Mouse (Mus musculus) embryonic facial prominence, embryonic 12.5 days (tissue): ENCODE data around the gene Tex261. TPM values are rescaled to one million over a fixed set of nuclear protein-coding genes. Genes with fewer than 3 reads are reported as not detected.

Source experiments
- ATAC-seq: fragments of 200-750 bp; cut with Nextera tagmentation; 2 replicates; pipeline ENCODE4 v1.8.0; 2017; ENCODE audit not compliant: insufficient number of reproducible peaks, insufficient read depth, low FRiP score, low TSS enrichment
- H3K27ac ChIP-seq: fragments of 300-500 bp; sonication (generic); 2 replicates; pipeline ENCODE4 v1.5.1; 2016; ENCODE audit warnings: mild to moderate bottlenecking
- H3K27me3 ChIP-seq: fragments of 300-500 bp; sonication (generic); 2 replicates; pipeline ENCODE4 v1.6.1; 2016; ENCODE audit warnings: mild to moderate bottlenecking, moderate library complexity
- H3K36me3 ChIP-seq: fragments of 300-500 bp; sonication (generic); 2 replicates; pipeline ENCODE4 v1.6.1; 2016; ENCODE audit warnings: mild to moderate bottlenecking
- H3K4me1 ChIP-seq: fragments of 300-500 bp; sonication (generic); 2 replicates; pipeline ENCODE4 v1.6.1; 2016
- H3K4me2 ChIP-seq: fragments of 300-500 bp; sonication (generic); replicated peaks from 2 replicates; pipeline ENCODE4 v1.6.1; 2016; ENCODE audit warnings: mild to moderate bottlenecking, moderate library complexity
- H3K4me3 ChIP-seq: fragments of 300-500 bp; sonication (generic); 2 replicates; pipeline ENCODE4 v1.5.1; 2016; ENCODE audit warnings: mild to moderate bottlenecking
- H3K9ac ChIP-seq: fragments of 300-500 bp; sonication (generic); 2 replicates; pipeline ENCODE4 v1.6.1; 2016; ENCODE audit warnings: mild to moderate bottlenecking, moderate library complexity
- H3K9me3 ChIP-seq: fragments of 300-500 bp; sonication (generic); 2 replicates; pipeline ENCODE4 v1.6.1; 2016; ENCODE audit warnings: mild to moderate bottlenecking, moderate library complexity
- WGBS: fragments of 180-500 bp; shearing (Covaris S2); methylation state at CpG from one replicate; pipeline ENCODE4 v1.1.7; 2016; 5-methylcytosine and 5-hydroxymethylcytosine counted together
- polyA plus RNA-seq: library from polyadenylated mRNA; unstranded; fragments of >200 nt; fragmentation: Nextera tagmentation; extraction: Ambion mirVana; gene quantifications from 2 replicates; pipeline ENCODE4 v1.2.1, GENCODE M21; 2016

The Tex261 gene
- polyA plus RNA-seq = 81.3 and 83.6 TPM in 2 replicates

DNA sequence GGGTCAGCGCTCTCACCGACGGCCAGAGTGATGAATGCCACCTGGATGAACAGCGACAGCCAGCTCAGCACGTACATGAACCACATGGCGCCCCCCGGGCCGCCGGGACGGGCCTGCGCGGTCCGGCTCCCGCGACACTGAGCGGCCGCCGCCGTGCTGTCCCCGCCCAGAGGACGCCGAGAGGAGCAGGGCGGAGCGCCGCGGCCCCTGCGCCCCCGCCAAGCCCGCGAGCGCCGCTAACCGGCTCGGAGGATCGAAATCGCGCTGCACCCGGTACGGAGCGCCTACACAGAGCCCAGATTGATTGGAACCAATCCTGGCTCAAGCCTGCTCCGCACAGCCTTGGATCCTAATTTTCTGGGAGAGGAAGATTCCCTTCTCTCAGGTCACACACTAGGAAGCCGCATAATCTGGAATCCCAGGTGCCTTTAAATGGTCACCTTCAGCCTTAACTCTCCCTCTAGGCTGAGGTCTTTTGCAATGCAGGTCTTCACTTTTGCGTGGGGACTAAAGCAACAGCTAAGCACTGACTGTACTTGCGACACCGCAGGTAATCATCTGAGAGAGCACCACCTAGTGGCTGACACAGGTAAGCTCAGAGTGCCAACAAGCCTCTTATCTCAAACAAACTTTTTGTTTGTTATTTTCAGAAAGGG, at the start of gene Tex261:
TSS of gene Tex261 (minus strand) at position 176 of the 656 bp plus-strand sequence.
- H3K9me3 ChIP-seq = no peaks in the 10 kb centered on the region
- peaks cover 12% of the 10 kb centered on the region for H3K4me1 ChIP-seq
- peak within 1 kb of the TSS; percentile 91 for H3K4me3 ChIP-seq
- peak; percentile 96 for ATAC-seq
- H3K36me3 ChIP-seq = peaks cover 11% of the 10 kb centered on the region
- under 1% methylated on average over 45 of the region's 45 CpGs for WGBS
- peak within 1 kb of the TSS; percentile 79 for H3K27ac ChIP-seq
- H3K9ac ChIP-seq = peak within 1 kb of the TSS; percentile 88
- no peaks in the 10 kb centered on the region; the same call in 1 of the 2 replicates for H3K27me3 ChIP-seq
- H3K4me2 ChIP-seq = peak within 1 kb of the TSS; percentile 76

DNA sequence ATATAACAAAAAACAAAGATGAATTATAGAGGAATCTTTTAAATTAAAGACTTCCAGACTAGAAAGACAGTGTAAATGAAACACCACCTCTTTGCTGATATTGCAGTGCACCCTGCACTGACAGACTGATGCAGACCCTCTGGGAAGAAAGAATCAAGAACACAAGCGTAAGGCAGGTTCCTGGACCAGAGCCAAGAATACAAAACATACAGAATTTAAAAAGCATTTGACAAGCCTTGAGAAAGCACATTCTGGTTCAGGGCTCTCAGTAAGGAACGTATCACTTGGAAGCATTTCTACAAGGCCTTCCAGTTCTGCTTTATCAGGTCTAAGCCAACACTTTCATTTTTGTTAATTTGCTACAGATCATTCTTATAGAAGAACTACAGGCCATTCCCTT, 46.2 kb upstream of the Tex261 start:
- 46% methylated on average over 2 of the region's 2 CpGs for WGBS

DNA sequence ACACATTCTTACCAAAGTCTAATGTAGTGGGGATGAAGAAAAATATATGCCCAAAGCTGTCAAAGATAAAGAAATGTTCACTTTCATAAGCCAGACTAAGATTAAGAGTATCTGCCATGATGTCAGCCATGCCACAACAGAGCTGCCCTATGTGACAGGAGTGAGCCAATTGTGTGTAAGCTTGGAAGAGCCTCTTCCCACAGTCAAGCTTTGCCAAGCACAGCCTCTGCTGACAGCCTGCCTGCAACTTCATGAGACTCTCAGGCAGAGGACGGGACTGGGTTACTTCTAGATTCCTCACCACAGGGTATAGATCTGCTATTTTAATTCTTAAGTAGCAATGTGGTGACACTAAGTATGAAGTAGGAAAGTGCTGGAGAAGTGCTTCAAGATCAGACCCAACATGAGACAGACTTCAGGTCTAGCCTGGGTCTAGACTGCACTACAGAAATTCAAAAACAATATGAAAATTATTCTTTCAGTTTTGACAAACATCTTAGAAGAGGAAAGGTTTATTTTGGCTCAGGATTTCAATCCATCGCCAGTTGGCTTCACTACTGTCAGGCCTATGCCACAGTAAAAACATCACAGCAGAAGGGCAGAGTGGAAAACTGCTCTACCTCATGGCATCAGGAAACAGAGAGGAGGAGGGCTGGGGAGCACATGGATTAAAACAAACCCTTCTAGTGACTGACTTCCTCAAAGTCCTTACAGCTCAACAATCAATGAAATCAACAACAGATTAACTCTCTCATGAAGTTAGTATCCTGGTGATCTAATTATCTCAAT, 45.3 kb upstream of the Tex261 start:
- no peaks in the 10 kb centered on the region for H3K27me3 ChIP-seq
- H3K9me3 ChIP-seq = no peaks in the 10 kb centered on the region
- no peak overlapping the region for H3K9ac ChIP-seq
- no peak overlapping the region for H3K4me2 ChIP-seq
- WGBS = 83% methylated on average over 2 of the region's 2 CpGs
- H3K36me3 ChIP-seq = peaks cover 3% of the 10 kb centered on the region; the same call in 1 of the 2 replicates
- H3K4me3 ChIP-seq = no peak overlapping the region
- peaks cover 7% of the 10 kb centered on the region for H3K4me1 ChIP-seq
- H3K27ac ChIP-seq = no peak overlapping the region
- ATAC-seq = no peak

More for the DNA sequence above, 46.2 kb upstream of the Tex261 start:
- Histone ChIP-seq H3K4me1 (peaks cover 7% of the 10 kb centered on the region), H3K36me3 (no peaks in the 10 kb centered on the region), H3K9me3 (no peaks in the 10 kb centered on the region), H3K27ac (no peak overlapping the region), H3K9ac (no peak overlapping the region), H3K4me2 (no peak overlapping the region), H3K4me3 (no peak overlapping the region), H3K27me3 (no peaks in the 10 kb centered on the region)
- ATAC-seq = no peak

DNA sequence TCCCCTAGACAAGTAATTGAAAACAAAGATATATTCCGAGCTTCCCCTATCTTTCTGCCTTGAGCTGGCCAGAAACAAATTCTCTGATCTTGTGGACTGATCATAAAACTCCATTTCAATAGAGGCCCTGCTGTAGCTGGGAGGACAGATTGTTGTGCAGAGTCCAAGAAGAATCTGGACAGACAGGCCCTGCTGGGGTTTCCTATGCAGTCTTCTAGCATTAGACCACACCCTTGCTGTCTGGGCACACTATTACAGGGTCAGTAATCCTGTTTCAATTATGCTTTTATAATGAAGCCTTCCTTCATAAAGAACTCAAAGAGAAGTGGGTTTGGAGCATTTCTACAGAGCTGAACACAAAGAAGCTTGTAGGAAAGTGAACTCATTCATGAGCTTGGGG, 43.4 kb upstream of the Tex261 start:
- H3K36me3 ChIP-seq = peaks cover 4% of the 10 kb centered on the region

DNA sequence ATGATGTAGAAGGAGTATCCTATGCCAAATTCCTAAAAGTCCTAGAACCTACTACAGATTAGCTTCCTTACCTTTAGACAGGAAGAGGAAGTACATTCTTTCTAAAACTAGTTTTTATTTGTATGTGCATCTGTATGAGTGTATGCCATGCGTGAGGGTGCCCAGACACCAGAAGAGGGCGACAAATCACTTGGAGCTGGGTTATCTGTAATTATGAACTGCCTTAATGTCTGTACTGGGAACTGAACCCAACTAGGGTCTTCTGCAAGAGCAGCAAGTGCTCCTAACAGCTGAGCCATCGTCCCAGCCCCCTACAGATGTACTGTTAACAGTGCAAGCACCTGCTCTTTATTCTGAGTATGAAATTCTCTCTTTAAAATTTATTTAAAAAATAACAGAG, 40.2 kb upstream of the Tex261 start:
- no peaks in the 10 kb centered on the region for H3K27me3 ChIP-seq
- 93% methylated on average over 3 of the region's 3 CpGs for WGBS
- no peak overlapping the region for H3K4me3 ChIP-seq
- no peak overlapping the region for H3K9ac ChIP-seq
- no peaks in the 10 kb centered on the region for H3K9me3 ChIP-seq
- peaks cover 16% of the 10 kb centered on the region for H3K36me3 ChIP-seq
- no peak overlapping the region for H3K27ac ChIP-seq
- H3K4me1 ChIP-seq = no peaks in the 10 kb centered on the region
- no peak for ATAC-seq
- H3K4me2 ChIP-seq = no peak overlapping the region

More for the DNA sequence above, 43.4 kb upstream of the Tex261 start:
- Histone ChIP-seq H3K9ac (no peak overlapping the region), H3K27me3 (no peaks in the 10 kb centered on the region), H3K4me3 (no peak overlapping the region), H3K27ac (no peak overlapping the region), H3K4me1 (peaks cover 7% of the 10 kb centered on the region), H3K9me3 (no peaks in the 10 kb centered on the region), H3K4me2 (no peak overlapping the region)
- WGBS = 79% methylated on average over 1 of the region's 1 CpGs
- no peak for ATAC-seq

DNA sequence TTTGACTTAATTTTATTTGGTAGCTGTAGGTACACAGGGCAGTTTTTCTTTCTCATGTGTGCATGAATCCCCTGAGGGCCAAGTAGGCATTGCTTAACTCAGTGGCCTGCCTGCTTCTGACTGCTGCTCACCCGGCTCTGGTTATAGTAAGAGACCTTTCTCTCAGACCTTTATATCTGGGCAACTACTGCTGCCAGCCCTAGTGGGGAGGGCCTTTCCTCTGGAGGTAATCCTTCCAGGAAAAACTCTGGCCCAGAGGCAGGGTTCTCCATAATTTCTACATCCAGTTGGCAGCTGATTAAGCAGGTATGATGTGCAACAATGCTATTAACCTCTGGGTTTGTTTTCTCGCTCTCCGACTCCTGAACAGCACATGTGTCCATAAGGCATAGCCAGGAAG, 27.2 kb upstream of the Tex261 start:
- no peak overlapping the region for H3K9ac ChIP-seq
- WGBS = 83% methylated on average over 3 of the region's 3 CpGs
- no peaks in the 10 kb centered on the region for H3K4me1 ChIP-seq
- H3K9me3 ChIP-seq = no peaks in the 10 kb centered on the region
- H3K27me3 ChIP-seq = no peaks in the 10 kb centered on the region
- no peak for ATAC-seq
- H3K36me3 ChIP-seq = peaks cover 44% of the 10 kb centered on the region
- no peak overlapping the region for H3K27ac ChIP-seq
- no peak overlapping the region for H3K4me2 ChIP-seq
- H3K4me3 ChIP-seq = no peak overlapping the region

DNA sequence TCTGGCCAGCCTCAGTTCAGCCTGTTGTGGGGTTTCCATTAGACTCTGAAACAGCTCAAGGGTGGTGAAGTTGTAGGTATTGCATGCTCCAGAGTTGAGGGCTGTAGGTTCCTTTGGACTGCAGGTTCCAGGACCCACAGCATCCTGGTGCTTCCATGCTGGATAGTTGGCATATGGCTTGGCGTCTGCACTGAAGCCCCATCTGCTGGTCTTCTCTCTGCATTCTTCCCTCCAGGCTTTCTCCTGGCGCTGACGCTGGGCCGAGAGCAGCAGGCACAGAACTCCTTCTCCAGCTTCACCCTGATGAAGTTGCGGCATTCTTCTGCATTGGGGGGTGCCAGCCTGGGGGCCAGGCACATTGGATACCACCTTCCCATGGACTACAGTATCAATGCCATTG, 26.4 kb upstream of the Tex261 start:
- WGBS = 93% methylated on average over 5 of the region's 5 CpGs
- no peaks in the 10 kb centered on the region for H3K9me3 ChIP-seq
- no peak overlapping the region for H3K4me2 ChIP-seq
- no peaks in the 10 kb centered on the region for H3K27me3 ChIP-seq
- no peak overlapping the region for H3K4me3 ChIP-seq
- no peak for ATAC-seq
- H3K27ac ChIP-seq = no peak overlapping the region
- H3K4me1 ChIP-seq = no peaks in the 10 kb centered on the region
- no peak overlapping the region for H3K9ac ChIP-seq
- peaks cover 40% of the 10 kb centered on the region for H3K36me3 ChIP-seq

DNA sequence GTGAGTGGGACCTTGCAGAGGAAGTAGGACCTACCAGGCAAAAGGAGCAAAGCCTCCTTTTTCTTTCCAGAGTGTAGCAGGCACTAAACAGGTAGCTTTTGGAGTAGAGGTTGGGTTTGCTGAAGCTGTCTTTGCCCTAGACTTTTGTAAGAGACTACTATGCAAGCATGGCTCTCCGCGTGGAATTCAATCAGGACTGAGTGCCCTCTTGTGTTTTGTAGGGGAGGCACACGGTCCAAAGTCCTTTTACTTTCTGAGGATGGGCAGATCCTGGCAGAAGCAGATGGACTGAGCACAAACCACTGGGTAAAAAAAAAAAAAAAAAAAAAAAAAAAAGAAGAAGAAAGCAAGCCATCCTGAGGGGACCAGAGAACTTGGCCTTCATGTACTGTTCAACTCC, 21.1 kb upstream of the Tex261 start:
- Histone ChIP-seq H3K4me2 (no peak overlapping the region), H3K9ac (no peak overlapping the region), H3K4me3 (no peak overlapping the region), H3K36me3 (peaks cover 22% of the 10 kb centered on the region), H3K9me3 (no peaks in the 10 kb centered on the region), H3K4me1 (peaks cover 4% of the 10 kb centered on the region), H3K27me3 (no peaks in the 10 kb centered on the region), H3K27ac (no peak overlapping the region)
- ATAC-seq = no peak
- 60% methylated on average over 3 of the region's 3 CpGs for WGBS

DNA sequence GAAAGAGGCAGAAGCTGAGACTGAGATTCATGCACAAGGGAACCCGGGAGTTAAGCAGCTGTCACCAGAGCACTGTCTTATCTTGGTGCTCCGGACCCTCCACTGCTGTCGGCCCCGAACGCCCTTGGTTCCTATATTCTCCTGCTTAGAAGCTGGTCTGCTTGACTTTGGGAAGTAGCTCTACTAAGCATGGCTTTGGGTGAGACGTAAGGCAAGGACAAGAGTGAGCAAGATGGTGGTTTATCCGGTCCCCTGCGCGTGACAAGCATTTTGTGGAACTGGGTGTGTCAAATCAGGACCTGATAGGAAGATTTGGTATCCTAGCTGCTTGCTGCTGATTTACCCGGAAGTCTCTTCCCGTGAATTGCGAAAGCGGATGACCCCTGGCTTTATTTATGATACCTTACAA, 19.9 kb upstream of the Tex261 start:
- 14% methylated on average over 13 of the region's 13 CpGs for WGBS
- peak; percentile 41; the same call in 1 of the 2 replicates for ATAC-seq
- Histone ChIP-seq H3K4me3 (peak overlapping the region; percentile 69), H3K27ac (peak overlapping the region; percentile 87), H3K36me3 (peaks cover 11% of the 10 kb centered on the region; the same call in 1 of the 2 replicates), H3K9me3 (no peaks in the 10 kb centered on the region), H3K4me1 (peaks cover 4% of the 10 kb centered on the region), H3K27me3 (no peaks in the 10 kb centered on the region), H3K4me2 (peak overlapping the region; percentile 61), H3K9ac (peak overlapping the region; percentile 71)

DNA sequence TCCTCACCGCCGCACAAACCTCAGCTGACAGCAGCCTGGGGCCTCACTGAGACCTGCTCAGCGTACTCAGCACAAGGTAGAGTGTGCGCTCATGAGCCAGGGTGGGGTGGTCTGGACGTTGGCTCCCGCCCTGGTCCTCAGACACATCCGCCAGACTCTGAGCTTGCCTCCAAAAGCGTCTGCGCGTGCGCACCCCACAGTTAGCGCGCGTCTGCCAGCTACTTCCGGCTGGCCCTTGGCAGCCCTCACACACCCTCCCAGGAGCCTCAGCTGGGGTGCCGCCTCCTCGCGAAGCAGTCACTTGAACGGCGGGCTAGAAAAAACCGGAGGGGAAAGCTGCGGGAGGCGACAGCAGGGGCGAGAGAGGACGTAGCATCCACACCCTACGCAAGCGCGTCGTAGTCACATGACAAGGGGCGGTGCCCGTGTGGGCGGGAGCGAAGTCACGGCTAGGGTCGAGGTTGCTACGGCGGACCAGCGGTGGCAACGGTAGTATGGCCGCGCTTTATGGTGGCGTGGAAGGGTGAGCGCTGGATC, 19.2 kb upstream of the Tex261 start, which contains the start of gene Nagk:
TSS of gene Nagk (plus strand) at position 223 of the 537 bp plus-strand sequence.
- Histone ChIP-seq H3K27ac (peak within 1 kb of the TSS; percentile 87), H3K4me2 (peak within 1 kb of the TSS; percentile 61), H3K9ac (peak within 1 kb of the TSS; percentile 71), H3K4me1 (peaks cover 4% of the 10 kb centered on the region), H3K27me3 (no peaks in the 10 kb centered on the region), H3K9me3 (no peaks in the 10 kb centered on the region), H3K36me3 (0 out of 2 replicates have a peak, but pooled peaks cover 5% of the 10 kb centered on the region), H3K4me3 (peak within 1 kb of the TSS; percentile 69)
- under 1% methylated on average over 43 of the region's 43 CpGs for WGBS
- ATAC-seq = peak; percentile 94

DNA sequence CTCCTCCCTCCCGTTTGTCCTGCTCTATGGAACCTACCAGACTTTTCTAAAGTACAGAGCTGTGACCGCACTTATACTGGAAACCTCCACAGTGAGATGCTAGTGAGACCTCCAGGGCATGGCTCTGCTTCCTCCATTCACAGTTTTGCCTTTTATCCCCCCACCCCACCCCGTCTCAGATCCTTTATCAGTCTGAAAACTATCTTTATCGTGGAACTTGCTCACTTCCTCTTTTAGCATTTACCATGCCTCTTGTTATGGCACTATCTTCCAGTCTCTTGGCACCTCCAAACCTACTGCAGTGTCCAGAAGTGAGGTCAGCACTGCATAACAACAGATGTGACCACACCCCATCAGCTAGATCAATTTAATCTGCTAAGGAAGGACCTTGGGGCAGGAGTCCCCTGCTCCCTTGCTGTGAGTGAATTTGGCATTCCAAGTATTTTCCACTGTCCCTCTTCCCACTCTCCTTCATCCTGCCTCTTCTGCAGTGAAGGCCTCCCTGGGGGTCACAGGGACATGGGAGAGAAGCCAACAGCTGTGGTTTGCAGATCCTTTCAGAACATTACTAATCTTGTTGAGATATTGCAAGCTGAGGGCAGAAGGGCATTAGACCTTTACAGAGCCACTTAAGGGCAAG, 15.8 kb upstream of the Tex261 start:
- Histone ChIP-seq H3K4me2 (no peak overlapping the region), H3K9me3 (no peaks in the 10 kb centered on the region), H3K4me1 (peaks cover 4% of the 10 kb centered on the region), H3K36me3 (no peaks in the 10 kb centered on the region), H3K27ac (no peak overlapping the region), H3K27me3 (no peaks in the 10 kb centered on the region), H3K9ac (no peak overlapping the region), H3K4me3 (no peak overlapping the region)
- ATAC-seq = no peak
- WGBS = 62% methylated on average over 4 of the region's 4 CpGs
